Mouse (Mus musculus) spleen, adult 2 months (tissue): Measurements from ENCODE around the gene Fgfr2.

Experiments
- CTCF ChIP-seq: fragments of 200-500 bp; IDR thresholded peaks from 2 replicates; pipeline ENCODE4 v1.5.1; 2011; ENCODE audit warnings: mild to moderate bottlenecking, inconsistent platforms; ENCODE audit not compliant: insufficient read depth, insufficient read length, insufficient replicate concordance; ENCODE audit errors: extremely low read depth
- POLR2A ChIP-seq: fragments of 200-500 bp; IDR thresholded peaks from 2 replicates; pipeline ENCODE4 v1.6.1; 2011; ENCODE audit warnings: low read depth, low read length, inconsistent platforms

DNA sequence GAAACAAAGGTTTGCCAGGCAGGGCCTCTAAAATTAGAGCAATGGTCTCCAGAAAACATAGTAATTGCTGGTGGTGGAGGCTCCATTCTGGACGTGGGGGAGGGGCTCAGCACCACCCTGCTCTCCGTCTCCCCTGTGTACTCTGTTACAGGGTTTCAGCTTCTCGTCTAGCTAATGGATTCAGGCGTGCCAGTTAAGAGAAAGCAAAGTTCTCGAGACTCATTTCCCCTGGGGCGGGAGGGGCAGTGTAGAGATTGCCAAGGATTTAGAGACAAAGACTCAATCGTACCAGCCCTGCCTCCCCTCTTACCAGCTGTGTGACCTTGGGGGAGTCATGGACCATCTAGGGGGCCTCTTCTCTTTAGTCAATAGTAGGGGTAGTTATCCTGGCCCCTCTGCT is 2473.9 kb downstream of the Fgfr2 start:
- no peak for TF ChIP-seq CTCF
- TF ChIP-seq POLR2A, result no peak
